Mouse (Mus musculus) lung, adult 2 months (tissue): ENCODE measurements around the gene Rbm33.

ENCODE experiments used
- CTCF ChIP-seq: fragments of 200-500 bp; IDR thresholded peaks from 2 replicates; pipeline ENCODE4 v1.5.1; 2011; ENCODE audit warnings: mild to moderate bottlenecking, low read length, control low read depth; ENCODE audit not compliant: insufficient read depth
- POLR2A ChIP-seq: fragments of 200-500 bp; IDR thresholded peaks from 2 replicates; pipeline ENCODE4 v1.6.1; 2011; ENCODE audit warnings: low read depth, mild to moderate bottlenecking, control low read depth, low read length, borderline replicate concordance; ENCODE audit errors: extremely low read depth

DNA sequence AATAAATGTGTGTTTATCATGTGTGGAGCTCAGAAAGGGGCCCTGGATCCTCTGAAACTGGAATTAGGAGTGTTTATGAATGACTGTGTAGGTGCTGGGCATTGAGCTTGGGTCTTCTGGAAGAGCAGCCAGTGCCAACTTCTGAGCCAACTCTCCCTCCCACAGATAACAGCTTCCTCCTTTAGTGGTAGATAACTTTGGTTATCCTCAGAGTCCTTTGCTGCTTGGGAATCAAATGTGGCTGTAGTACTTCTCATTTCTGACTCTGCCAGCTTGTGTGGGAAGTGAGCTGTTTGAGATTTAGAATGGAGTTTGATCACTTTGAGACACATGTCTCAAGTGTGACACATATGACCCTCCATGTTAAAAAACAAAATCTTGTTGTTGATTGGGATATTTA lies 38.7 kb downstream of the Rbm33 start:
- TF ChIP-seq POLR2A (no peak), CTCF (no peak)
